21 mouse cellular contexts compared by ENCODE assay signal in the genomic region with DNA sequence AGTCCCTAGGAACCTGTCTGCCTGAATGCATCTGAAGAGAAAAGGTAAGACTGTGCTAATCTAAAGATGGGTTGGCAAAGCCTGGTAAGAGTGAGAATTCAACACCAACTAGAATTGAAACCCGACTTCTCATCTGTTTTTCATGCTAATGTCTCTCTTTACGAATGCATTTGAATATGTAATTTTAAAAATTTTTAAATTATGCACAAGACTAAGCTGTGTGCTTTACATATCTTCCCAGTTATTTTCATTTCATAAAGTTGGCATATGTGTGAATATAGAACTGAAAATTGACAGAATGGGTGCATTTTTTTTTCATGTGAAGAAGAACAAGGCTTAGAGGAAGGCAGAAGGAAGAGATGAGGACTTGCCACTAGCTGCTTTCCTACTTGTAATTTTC.
DNase-seq lines count a peak whose midpoint lies in the region; ATAC-seq and TF ChIP-seq lines count a peak whose summit lies in the region.
"Had no signal": no experiment of that assay in that cellular context is flagged by ENCODE, and none has a peak within 500 bp of the region (broad histone marks: within the 10 kb centered on the region; RNA-seq: fewer than 3 reads in every experiment).

No protein-coding gene starts in this region.

- H3K9me3 ChIP-seq in forebrain, embryonic 16.5 days (ENCODE audit: control insufficient read depth, low read length), result no peaks in the 10 kb centered on the region
- H3K9me3 ChIP-seq in forebrain, embryonic 10.5 days, result no peaks in the 10 kb centered on the region
- H3K9me3 ChIP-seq: embryonic facial prominence, embryonic 13.5 days; embryonic facial prominence, embryonic 15.5 days; forebrain, embryonic 13.5 days had no signal

- no peaks in the 10 kb centered on the region for H3K27me3 ChIP-seq in forebrain, embryonic 16.5 days (replicated peaks; ENCODE audit: control insufficient read depth, insufficient read depth, low read length)
- H3K27me3 ChIP-seq in forebrain, embryonic 10.5 days (ENCODE audit: poor library complexity, severe bottlenecking), result no peaks in the 10 kb centered on the region
- H3K27me3 ChIP-seq: embryonic facial prominence, embryonic 13.5 days; embryonic facial prominence, embryonic 15.5 days; forebrain, embryonic 13.5 days had no signal

- 69% methylated on average over 2 of the region's 2 CpGs for WGBS in forebrain, embryonic 16.5 days
- 89% methylated on average over 2 of the region's 2 CpGs for WGBS in forebrain, embryonic 10.5 days

- no peaks in the 10 kb centered on the region for H3K36me3 ChIP-seq in forebrain, embryonic 16.5 days (ENCODE audit: control insufficient read depth, insufficient read depth)
- no peaks in the 10 kb centered on the region for H3K36me3 ChIP-seq in forebrain, embryonic 10.5 days (replicated peaks)
- H3K36me3 ChIP-seq: embryonic facial prominence, embryonic 13.5 days; embryonic facial prominence, embryonic 15.5 days had no signal

- H3K27ac ChIP-seq in forebrain, embryonic 16.5 days (ENCODE audit: low read length), result no peak overlapping the region
- no peak overlapping the region for H3K27ac ChIP-seq in forebrain, embryonic 10.5 days
- H3K27ac ChIP-seq in layer of hippocampus, adult 2 months, result no peak overlapping the region; the same call in 1 of the 2 replicates
- H3K27ac ChIP-seq: embryonic facial prominence, embryonic 13.5 days; embryonic facial prominence, embryonic 15.5 days; forebrain, embryonic 13.5 days had no signal

- H3K9ac ChIP-seq in forebrain, embryonic 16.5 days (replicated peaks; ENCODE audit: low read depth, low read length), result no peak overlapping the region
- H3K9ac ChIP-seq: embryonic facial prominence, embryonic 13.5 days; embryonic facial prominence, embryonic 15.5 days; forebrain, embryonic 13.5 days had no signal

- peak; percentile 73 for ATAC-seq in forebrain, embryonic 16.5 days
- peak; percentile 88 for ATAC-seq in frontal cortex, adult (ENCODE audit: low TSS enrichment)
- ATAC-seq: forebrain, embryonic 13.5 days had no signal

- no peak overlapping the region for H3K4me3 ChIP-seq in forebrain, embryonic 16.5 days (replicated peaks; ENCODE audit: low read length)
- H3K4me3 ChIP-seq in forebrain, embryonic 10.5 days, result no peak overlapping the region
- no peak overlapping the region for H3K4me3 ChIP-seq in layer of hippocampus, adult 2 months
- H3K4me3 ChIP-seq: embryonic facial prominence, embryonic 13.5 days; embryonic facial prominence, embryonic 15.5 days; erythroblast, embryonic 14.5 days; forebrain, embryonic 13.5 days had no signal

- no peak for TF ChIP-seq CTCF in layer of hippocampus, adult 2 months (conservative IDR thresholded peaks at IDR 0.05)

- DNase-seq in forebrain, embryonic 10.5 days (ENCODE audit: extremely low spot score, low spot score), result no peak
- DNase-seq in frontal cortex, postnatal 10 days (ENCODE audit: low spot score in 2 of 2), result no peak
- DNase-seq in brain, embryonic 18.5 days (ENCODE audit: low read depth, low spot score), result peak; percentile 20
- no peak for DNase-seq in layer of hippocampus, adult 2 months (ENCODE audit: low spot score in 2 of 2)
- no peak for DNase-seq in spleen, postnatal 36 days (ENCODE audit: low spot score in 2 of 2)
- DNase-seq: adrenal gland, adult 2 months; adrenal gland, postnatal 10 days; adrenal gland, postnatal 25 days; cerebellum, adult 11 months; cerebellum, adult 18-20 months; cerebellum, adult 8-10 months; cerebellum, adult 9-11 months; cerebellum, postnatal 14 days; cerebellum, postnatal 36 days; embryo, embryonic 11 days had no signal

- H3K4me2 ChIP-seq in forebrain, embryonic 16.5 days (ENCODE audit: low read length), result no peak overlapping the region
- H3K4me2 ChIP-seq: embryonic facial prominence, embryonic 13.5 days; embryonic facial prominence, embryonic 15.5 days; forebrain, embryonic 13.5 days had no signal

- no peaks in the 10 kb centered on the region for H3K4me1 ChIP-seq in forebrain, embryonic 16.5 days (replicated peaks; ENCODE audit: control insufficient read depth, insufficient read depth, low read length)
- no peaks in the 10 kb centered on the region for H3K4me1 ChIP-seq in forebrain, embryonic 10.5 days
- H3K4me1 ChIP-seq: embryonic facial prominence, embryonic 13.5 days; embryonic facial prominence, embryonic 15.5 days; forebrain, embryonic 13.5 days had no signal
